Mouse (Mus musculus): ENCODE results near the gene 1700028P14Rik. TPM values are rescaled to one million over a fixed set of nuclear protein-coding genes. Genes with fewer than 3 reads are reported as not detected.
"Not testable (repeated sequence)": the region's sequence is repeated elsewhere in the genome, so short reads cannot be mapped to it uniquely, and the experiment has no call there.

Gene 1700028P14Rik
- polyA plus RNA-seq, 1 experiment from 2014 or later = not detected

- 88% methylated on average over 8 of the region's 8 CpGs for WGBS
- not testable (repeated sequence) for H3K9me3 ChIP-seq (ENCODE audit: control insufficient read depth, low read length); H3K4me1 ChIP-seq (replicated peaks; ENCODE audit: control insufficient read depth, insufficient read depth, low read length); H3K4me3 ChIP-seq (ENCODE audit: low read depth, low read length); ATAC-seq (replicated peaks; ENCODE audit: low FRiP score); H3K27ac ChIP-seq (ENCODE audit: low read depth, low read length); DNase-seq (ENCODE audit: low spot score); H3K4me2 ChIP-seq; H3K27me3 ChIP-seq (replicated peaks; ENCODE audit: control insufficient read depth, insufficient read depth, low read length); H3K9ac ChIP-seq (ENCODE audit: low read depth, low read length); H3K36me3 ChIP-seq (ENCODE audit: control insufficient read depth, insufficient read depth, low read length)
Observed at GRCm38 (mm10) chr19:23675656-23676055, 23.0 kb upstream of the 1700028P14Rik start.

GRCm38 (mm10) chr19:23673021-23673420, 20.4 kb upstream of the 1700028P14Rik start:
- H3K9me3 ChIP-seq (ENCODE audit: control insufficient read depth, low read length) = 0 out of 2 replicates have a peak, but pooled peaks cover 3% of the 10 kb centered on the region
- H3K4me3 ChIP-seq (ENCODE audit: low read depth, low read length) = no peak overlapping the region
- no peak for ATAC-seq (replicated peaks; ENCODE audit: low FRiP score)
- WGBS = 56% methylated on average over 2 of the region's 2 CpGs
- no peaks in the 10 kb centered on the region for H3K27me3 ChIP-seq (replicated peaks; ENCODE audit: control insufficient read depth, insufficient read depth, low read length)
- no peaks in the 10 kb centered on the region for H3K4me1 ChIP-seq (replicated peaks; ENCODE audit: control insufficient read depth, insufficient read depth, low read length)
- no peak overlapping the region for H3K9ac ChIP-seq (ENCODE audit: low read depth, low read length)
- H3K4me2 ChIP-seq = no peak overlapping the region
- no peaks in the 10 kb centered on the region for H3K36me3 ChIP-seq (ENCODE audit: control insufficient read depth, insufficient read depth, low read length)
- H3K27ac ChIP-seq (ENCODE audit: low read depth, low read length) = no peak overlapping the region
- no peak for DNase-seq (ENCODE audit: low spot score)

GRCm38 (mm10) chr19:23668142-23668655, 15.6 kb upstream of the 1700028P14Rik start:
- no peaks in the 10 kb centered on the region for H3K27me3 ChIP-seq (replicated peaks; ENCODE audit: control insufficient read depth, insufficient read depth, low read length)
- no peaks in the 10 kb centered on the region for H3K9me3 ChIP-seq (ENCODE audit: control insufficient read depth, low read length)
- H3K4me2 ChIP-seq = no peak overlapping the region
- ATAC-seq (replicated peaks; ENCODE audit: low FRiP score) (no peak), DNase-seq (ENCODE audit: low spot score) (no peak)
- 83% methylated on average over 6 of the region's 6 CpGs for WGBS
- H3K36me3 ChIP-seq (ENCODE audit: control insufficient read depth, insufficient read depth, low read length) = no peaks in the 10 kb centered on the region
- H3K4me1 ChIP-seq (replicated peaks; ENCODE audit: control insufficient read depth, insufficient read depth, low read length) = no peaks in the 10 kb centered on the region
- no peak overlapping the region for H3K4me3 ChIP-seq (ENCODE audit: low read depth, low read length)
- no peak overlapping the region for H3K27ac ChIP-seq (ENCODE audit: low read depth, low read length)
- H3K9ac ChIP-seq (ENCODE audit: low read depth, low read length) = no peak overlapping the region

- Histone ChIP-seq H3K4me3 (ENCODE audit: low read depth, low read length) (no peak overlapping the region), H3K27me3 (replicated peaks; ENCODE audit: control insufficient read depth, insufficient read depth, low read length) (no peaks in the 10 kb centered on the region), H3K4me1 (replicated peaks; ENCODE audit: control insufficient read depth, insufficient read depth, low read length) (no peaks in the 10 kb centered on the region), H3K9ac (ENCODE audit: low read depth, low read length) (no peak overlapping the region), H3K9me3 (ENCODE audit: control insufficient read depth, low read length) (no peaks in the 10 kb centered on the region), H3K4me2 (no peak overlapping the region), H3K27ac (ENCODE audit: low read depth, low read length) (no peak overlapping the region), H3K36me3 (ENCODE audit: control insufficient read depth, insufficient read depth, low read length) (no peaks in the 10 kb centered on the region)
- whole genome bisulfite sequencing = 85% methylated on average over 7 of the region's 7 CpGs
- DNase-seq (ENCODE audit: low spot score) (no peak), ATAC-seq (replicated peaks; ENCODE audit: low FRiP score) (no peak)
Observed at GRCm38 (mm10) chr19:23664083-23664482, 11.5 kb upstream of the 1700028P14Rik start.

- Histone ChIP-seq H3K9ac (ENCODE audit: low read depth, low read length) (no peak overlapping the region), H3K27ac (ENCODE audit: low read depth, low read length) (no peak overlapping the region), H3K4me1 (replicated peaks; ENCODE audit: control insufficient read depth, insufficient read depth, low read length) (no peaks in the 10 kb centered on the region), H3K4me2 (no peak overlapping the region), H3K9me3 (ENCODE audit: control insufficient read depth, low read length) (no peaks in the 10 kb centered on the region), H3K27me3 (replicated peaks; ENCODE audit: control insufficient read depth, insufficient read depth, low read length) (no peaks in the 10 kb centered on the region), H3K4me3 (ENCODE audit: low read depth, low read length) (no peak overlapping the region), H3K36me3 (ENCODE audit: control insufficient read depth, insufficient read depth, low read length) (no peaks in the 10 kb centered on the region)
- no peak for ATAC-seq (replicated peaks; ENCODE audit: low FRiP score)
- WGBS = 76% methylated on average over 4 of the region's 4 CpGs
- DNase-seq (ENCODE audit: low spot score) = no peak
Observed at GRCm38 (mm10) chr19:23658350-23658749, 5.7 kb upstream of the 1700028P14Rik start.

DNA sequence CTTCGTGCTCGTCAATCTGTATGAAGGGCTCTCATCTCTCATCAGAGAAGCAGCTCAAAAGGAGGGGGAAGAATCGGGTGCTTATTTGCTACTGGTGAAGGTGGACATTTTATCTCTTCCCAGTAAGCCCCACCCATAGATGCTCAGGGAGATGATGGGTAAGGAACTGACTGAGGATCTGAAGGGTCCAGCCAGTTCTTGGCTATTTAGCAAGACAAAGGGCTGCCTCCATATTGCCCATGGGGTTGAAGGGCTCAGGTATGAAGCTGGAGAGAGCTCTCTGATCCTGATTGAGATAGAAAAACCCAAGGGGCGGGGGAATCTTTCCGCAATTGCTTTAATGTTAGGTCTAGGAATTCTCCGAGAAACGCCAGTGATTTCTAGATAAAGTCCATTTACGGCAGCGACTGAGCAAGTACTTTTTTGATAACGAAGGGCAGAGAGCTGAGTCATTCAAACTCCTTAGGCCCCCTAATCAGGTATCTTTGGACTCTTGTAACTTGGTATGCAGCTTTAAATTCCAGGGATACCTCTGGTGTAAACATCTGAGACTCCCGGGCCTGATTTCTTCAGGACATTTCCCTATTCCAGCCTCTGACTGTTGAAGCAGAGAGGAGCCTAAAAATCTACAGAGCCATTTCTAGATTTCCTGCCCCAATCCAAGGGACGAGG, 4.8 kb upstream of the 1700028P14Rik start:
- Histone ChIP-seq H3K27ac (ENCODE audit: low read depth, low read length) (no peak overlapping the region), H3K9ac (ENCODE audit: low read depth, low read length) (no peak overlapping the region), H3K4me3 (ENCODE audit: low read depth, low read length) (no peak overlapping the region), H3K27me3 (replicated peaks; ENCODE audit: control insufficient read depth, insufficient read depth, low read length) (no peaks in the 10 kb centered on the region), H3K36me3 (ENCODE audit: control insufficient read depth, insufficient read depth, low read length) (no peaks in the 10 kb centered on the region), H3K4me2 (no peak overlapping the region), H3K9me3 (ENCODE audit: control insufficient read depth, low read length) (no peaks in the 10 kb centered on the region), H3K4me1 (replicated peaks; ENCODE audit: control insufficient read depth, insufficient read depth, low read length) (no peaks in the 10 kb centered on the region)
- WGBS = 40% methylated on average over 12 of the region's 12 CpGs
- ATAC-seq (replicated peaks; ENCODE audit: low FRiP score) (no peak), DNase-seq (ENCODE audit: low spot score) (no peak)

DNA sequence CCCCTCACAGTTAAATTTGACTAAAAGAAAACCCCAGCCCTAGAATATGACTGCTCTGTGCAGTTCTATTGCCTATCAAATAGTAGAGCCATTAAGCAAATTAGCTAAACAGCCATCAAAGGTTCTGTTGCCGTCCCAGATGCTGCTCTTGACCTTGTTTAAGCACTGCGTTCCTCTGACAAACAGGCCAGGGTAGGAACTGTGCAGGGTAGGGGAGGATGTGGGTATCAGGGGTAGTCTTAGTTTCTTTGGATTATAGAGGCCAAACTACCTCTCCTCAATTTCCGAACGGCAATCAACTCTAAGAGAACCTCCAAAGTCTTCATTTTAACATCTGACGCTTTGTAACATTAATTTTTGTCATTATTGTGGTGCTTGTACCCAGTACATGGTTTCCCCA, 542 bp upstream of the 1700028P14Rik start:
- Histone ChIP-seq H3K27ac (ENCODE audit: low read depth, low read length) (no peak overlapping the region), H3K4me2 (no peak overlapping the region), H3K4me3 (ENCODE audit: low read depth, low read length) (no peak overlapping the region), H3K9me3 (ENCODE audit: control insufficient read depth, low read length) (no peaks in the 10 kb centered on the region), H3K4me1 (replicated peaks; ENCODE audit: control insufficient read depth, insufficient read depth, low read length) (no peaks in the 10 kb centered on the region), H3K9ac (ENCODE audit: low read depth, low read length) (no peak overlapping the region), H3K36me3 (ENCODE audit: control insufficient read depth, insufficient read depth, low read length) (no peaks in the 10 kb centered on the region), H3K27me3 (replicated peaks; ENCODE audit: control insufficient read depth, insufficient read depth, low read length) (no peaks in the 10 kb centered on the region)
- ATAC-seq (replicated peaks; ENCODE audit: low FRiP score) (no peak), DNase-seq (ENCODE audit: low spot score) (no peak)
- WGBS = 89% methylated on average over 5 of the region's 5 CpGs

- Histone ChIP-seq H3K27ac (ENCODE audit: low read depth, low read length) (no peak overlapping the region), H3K9me3 (ENCODE audit: control insufficient read depth, low read length) (no peaks in the 10 kb centered on the region), H3K36me3 (ENCODE audit: control insufficient read depth, insufficient read depth, low read length) (no peaks in the 10 kb centered on the region), H3K27me3 (replicated peaks; ENCODE audit: control insufficient read depth, insufficient read depth, low read length) (no peaks in the 10 kb centered on the region), H3K4me3 (ENCODE audit: low read depth, low read length) (no peak overlapping the region), H3K4me1 (replicated peaks; ENCODE audit: control insufficient read depth, insufficient read depth, low read length) (no peaks in the 10 kb centered on the region), H3K4me2 (no peak overlapping the region), H3K9ac (ENCODE audit: low read depth, low read length) (no peak overlapping the region)
- 81% methylated on average over 7 of the region's 7 CpGs for WGBS
- no peak for ATAC-seq (replicated peaks; ENCODE audit: low FRiP score)
- DNase-seq (ENCODE audit: low spot score) = no peak
Observed at GRCm38 (mm10) chr19:23647308-23647707, 5.3 kb downstream of the 1700028P14Rik start.

DNA sequence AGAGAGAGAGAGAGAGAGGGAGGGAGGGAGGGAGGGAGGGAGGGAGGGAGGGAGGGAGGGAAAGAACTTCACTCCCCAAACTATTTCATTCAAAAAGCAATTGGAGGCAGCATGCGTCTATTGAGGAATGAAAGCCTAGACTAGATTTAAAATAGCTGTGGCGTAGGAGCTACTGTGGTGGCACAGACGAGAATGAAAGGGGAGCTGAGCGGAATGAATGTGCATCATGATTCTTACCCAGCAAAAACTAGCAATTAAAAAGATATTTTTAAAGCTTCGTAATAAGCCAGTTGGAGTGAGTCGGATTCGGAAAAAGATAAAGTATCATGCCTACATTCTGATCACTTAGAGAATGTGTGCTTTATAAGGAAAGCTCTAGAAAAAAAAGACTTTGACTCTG, 7.3 kb downstream of the 1700028P14Rik start:
- H3K4me3 ChIP-seq (ENCODE audit: low read depth, low read length) = no peak overlapping the region
- H3K36me3 ChIP-seq (ENCODE audit: control insufficient read depth, insufficient read depth, low read length) = no peaks in the 10 kb centered on the region
- 80% methylated on average over 7 of the region's 7 CpGs for WGBS
- ATAC-seq (replicated peaks; ENCODE audit: low FRiP score) (no peak), DNase-seq (ENCODE audit: low spot score) (no peak)
- H3K27ac ChIP-seq (ENCODE audit: low read depth, low read length) = no peak overlapping the region
- no peak overlapping the region for H3K9ac ChIP-seq (ENCODE audit: low read depth, low read length)
- H3K27me3 ChIP-seq (replicated peaks; ENCODE audit: control insufficient read depth, insufficient read depth, low read length) = no peaks in the 10 kb centered on the region
- H3K4me1 ChIP-seq (replicated peaks; ENCODE audit: control insufficient read depth, insufficient read depth, low read length) = no peaks in the 10 kb centered on the region
- H3K4me2 ChIP-seq = no peak overlapping the region
- H3K9me3 ChIP-seq (ENCODE audit: control insufficient read depth, low read length) = no peaks in the 10 kb centered on the region

Data from liver, embryonic 11.5 days (tissue).